Mouse (Mus musculus) limb, embryonic 14.5 days (tissue): ENCODE measurements at regions not wholly inside any gene's neighbourhood (a gene's known extent, or its start where the extent isn't known, plus 50 kb on each side); places are given as distances from the start of the nearest gene placed in this dataset.
A peak's percentile ranks its signal among the peaks of the same experiment; 100 is the strongest.

Experiments
- ATAC-seq: fragments of 200-750 bp; cut with Nextera tagmentation; 2 replicates; pipeline ENCODE4 v1.8.0; 2017; ENCODE audit warnings: low read depth, moderate number of reproducible peaks, moderate TSS enrichment; ENCODE audit not compliant: low FRiP score
- DNase-seq: peaks from one replicate; pipeline ENCODE4 v3.0.0-alpha.2; 2015; ENCODE audit warnings: low spot score
- H3K27ac ChIP-seq: fragments of 300-500 bp; sonication (generic); replicated peaks from 2 replicates; pipeline ENCODE4 v1.5.1; 2014; ENCODE audit warnings: low read depth, mild to moderate bottlenecking, low read length, moderate library complexity, mixed read lengths
- H3K27me3 ChIP-seq: fragments of 300-500 bp; sonication (generic); 2 replicates; pipeline ENCODE4 v1.6.1; 2014; ENCODE audit warnings: low read length, mixed read lengths; ENCODE audit not compliant: control insufficient read depth, insufficient read depth
- H3K36me3 ChIP-seq: fragments of 300-500 bp; sonication (generic); 2 replicates; pipeline ENCODE4 v1.6.1; 2014; ENCODE audit warnings: mild to moderate bottlenecking, low read length, moderate library complexity, mixed read lengths; ENCODE audit not compliant: control insufficient read depth, insufficient read depth
- H3K4me1 ChIP-seq: fragments of 300-500 bp; sonication (generic); 2 replicates; pipeline ENCODE4 v1.6.1; 2014; ENCODE audit warnings: antibody characterized with exemption, low read length, mixed read lengths; ENCODE audit not compliant: control insufficient read depth, insufficient read depth
- H3K4me2 ChIP-seq: fragments of 300-500 bp; sonication (generic); replicated peaks from 2 replicates; pipeline ENCODE4 v1.6.1; 2014; ENCODE audit warnings: low read depth, mild to moderate bottlenecking, low read length, moderate library complexity; ENCODE audit not compliant: severe bottlenecking
- H3K4me3 ChIP-seq: fragments of 300-500 bp; sonication (generic); replicated peaks from 2 replicates; pipeline ENCODE4 v1.5.1; 2014; ENCODE audit warnings: low read length
- H3K9ac ChIP-seq: fragments of 300-500 bp; sonication (generic); 2 replicates; pipeline ENCODE4 v1.6.1; 2014; ENCODE audit warnings: mild to moderate bottlenecking, low read depth, low read length, moderate library complexity; ENCODE audit not compliant: severe bottlenecking
- H3K9me3 ChIP-seq: fragments of 300-500 bp; sonication (generic); 2 replicates; pipeline ENCODE4 v1.6.1; 2016; ENCODE audit warnings: low read length; ENCODE audit not compliant: control insufficient read depth
- POLR2A ChIP-seq: fragments of 200-500 bp; IDR thresholded peaks from 2 replicates; pipeline ENCODE4 v1.8.0; 2012; ENCODE audit warnings: inconsistent platforms, mild to moderate bottlenecking, moderate library complexity, borderline replicate concordance; ENCODE audit not compliant: insufficient read depth, insufficient read length; ENCODE audit errors: extremely low read depth
- WGBS: fragments of 180-500 bp; shearing (Covaris S2); extraction: QIAGEN DNeasy Blood & Tissue Kit; methylation state at CpG from one replicate; pipeline ENCODE4 v1.1.7; 2014; 5-methylcytosine and 5-hydroxymethylcytosine counted together

DNA sequence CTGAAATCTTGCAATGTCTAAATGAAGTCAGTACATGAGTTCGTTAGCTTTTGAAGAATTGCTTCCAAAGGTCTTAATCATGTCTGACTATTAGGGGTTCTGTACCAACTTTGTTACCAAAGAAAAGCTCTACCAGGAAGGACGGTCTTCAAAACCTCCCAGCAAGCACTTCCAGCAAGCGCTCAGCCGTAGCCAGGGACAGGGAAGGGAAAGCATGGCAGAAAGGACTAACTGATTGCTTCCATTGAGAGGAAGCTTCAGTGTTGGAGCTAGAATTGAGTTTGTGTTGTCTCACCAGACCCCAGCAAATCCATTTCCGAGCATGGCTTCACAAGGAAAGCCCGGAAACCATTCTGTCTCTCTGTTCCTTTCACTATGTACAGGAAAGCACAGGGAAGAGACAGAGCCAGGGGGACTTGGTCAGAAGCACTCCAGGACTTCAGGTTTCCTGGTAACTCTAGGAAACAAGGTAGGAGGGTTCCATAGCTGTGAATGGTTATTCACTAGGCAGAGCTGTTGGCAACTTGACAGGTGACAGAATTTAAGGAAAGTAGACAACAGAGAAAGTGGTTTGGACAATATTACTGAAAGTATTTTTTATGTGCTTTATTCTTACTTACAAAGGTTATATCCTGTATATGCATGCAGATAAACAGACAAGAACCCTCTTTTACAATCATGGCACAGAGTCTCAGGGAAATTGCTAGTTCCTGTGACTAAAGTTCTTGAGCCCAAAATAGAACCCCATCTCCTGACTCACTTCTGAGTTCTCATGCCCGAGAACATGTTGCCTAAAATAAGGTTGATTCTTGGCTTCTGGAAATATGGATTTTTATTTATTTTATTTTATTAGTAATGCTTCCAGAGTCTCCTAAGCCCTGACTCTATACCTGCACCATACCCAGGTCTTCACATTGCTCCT lies 151.5 kb upstream of the Dnajc19 start:
- no peak overlapping the region for H3K27ac ChIP-seq
- peaks cover 3% of the 10 kb centered on the region for H3K27me3 ChIP-seq
- H3K36me3 ChIP-seq, result no peaks in the 10 kb centered on the region
- H3K4me3 ChIP-seq, result no peak overlapping the region
- no peak for ATAC-seq
- no peaks in the 10 kb centered on the region for H3K4me1 ChIP-seq
- 80% methylated on average over 7 of the region's 7 CpGs for WGBS
- H3K9me3 ChIP-seq, result no peaks in the 10 kb centered on the region
- DNase-seq, result no peak
- H3K9ac ChIP-seq, result no peak overlapping the region
- no peak overlapping the region for H3K4me2 ChIP-seq
- no peak for TF ChIP-seq POLR2A

DNA sequence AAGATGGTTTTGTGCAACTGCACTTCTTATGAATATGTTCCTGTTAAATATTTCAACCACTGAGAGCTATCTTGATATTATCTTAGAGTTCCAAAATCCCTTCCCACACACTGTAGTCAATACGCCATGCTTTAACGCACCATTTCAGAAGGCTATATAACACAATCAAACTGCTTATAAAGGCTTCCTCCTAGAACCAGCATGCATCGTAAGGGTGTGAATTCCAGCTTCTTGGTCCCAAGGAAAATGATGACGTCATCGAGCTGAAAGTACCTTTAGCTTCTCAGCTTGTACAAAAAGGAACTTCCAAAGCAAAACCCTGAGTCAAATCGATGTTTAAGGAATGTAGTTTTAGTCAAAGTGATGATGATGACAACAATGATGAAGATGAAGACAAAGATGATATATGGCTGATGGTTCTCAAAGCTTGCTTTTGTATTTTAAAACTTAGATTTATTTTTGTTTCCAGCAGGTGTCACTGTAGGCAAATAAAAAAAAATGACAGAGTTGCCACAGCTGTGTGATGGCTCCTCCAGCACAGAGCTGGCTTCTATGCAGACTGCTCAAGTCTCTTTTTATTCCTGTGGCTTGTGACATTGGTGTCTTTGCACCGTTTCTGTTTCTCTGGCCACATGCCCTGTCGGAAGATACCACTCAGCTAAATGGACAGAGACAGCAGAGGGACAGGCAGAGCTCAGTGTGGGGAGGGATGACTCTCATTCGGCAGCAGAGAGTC lies 150.6 kb upstream of the Dnajc19 start:
- no peak overlapping the region for H3K4me2 ChIP-seq
- no peak overlapping the region for H3K27ac ChIP-seq
- H3K36me3 ChIP-seq, result no peaks in the 10 kb centered on the region
- no peak for TF ChIP-seq POLR2A
- ATAC-seq, result no peak
- H3K9me3 ChIP-seq, result no peaks in the 10 kb centered on the region
- 62% methylated on average over 9 of the region's 9 CpGs for WGBS
- H3K9ac ChIP-seq, result no peak overlapping the region
- DNase-seq, result peak; percentile 32
- H3K4me3 ChIP-seq, result no peak overlapping the region
- no peaks in the 10 kb centered on the region for H3K4me1 ChIP-seq
- H3K27me3 ChIP-seq, result peaks cover 3% of the 10 kb centered on the region

- no peak overlapping the region for H3K4me3 ChIP-seq
- WGBS, result 84% methylated on average over 10 of the region's 10 CpGs
- ATAC-seq, result no peak
- H3K36me3 ChIP-seq, result no peaks in the 10 kb centered on the region
- no peak overlapping the region for H3K4me2 ChIP-seq
- no peak for TF ChIP-seq POLR2A
- DNase-seq, result no peak
- no peaks in the 10 kb centered on the region for H3K27me3 ChIP-seq
- H3K9me3 ChIP-seq, result no peaks in the 10 kb centered on the region
- no peak overlapping the region for H3K27ac ChIP-seq
- H3K4me1 ChIP-seq, result no peaks in the 10 kb centered on the region
- H3K9ac ChIP-seq, result no peak overlapping the region
Measured at GRCm38 (mm10) chr3:34222291-34222690, 141.2 kb upstream of the Dnajc19 start.

DNA sequence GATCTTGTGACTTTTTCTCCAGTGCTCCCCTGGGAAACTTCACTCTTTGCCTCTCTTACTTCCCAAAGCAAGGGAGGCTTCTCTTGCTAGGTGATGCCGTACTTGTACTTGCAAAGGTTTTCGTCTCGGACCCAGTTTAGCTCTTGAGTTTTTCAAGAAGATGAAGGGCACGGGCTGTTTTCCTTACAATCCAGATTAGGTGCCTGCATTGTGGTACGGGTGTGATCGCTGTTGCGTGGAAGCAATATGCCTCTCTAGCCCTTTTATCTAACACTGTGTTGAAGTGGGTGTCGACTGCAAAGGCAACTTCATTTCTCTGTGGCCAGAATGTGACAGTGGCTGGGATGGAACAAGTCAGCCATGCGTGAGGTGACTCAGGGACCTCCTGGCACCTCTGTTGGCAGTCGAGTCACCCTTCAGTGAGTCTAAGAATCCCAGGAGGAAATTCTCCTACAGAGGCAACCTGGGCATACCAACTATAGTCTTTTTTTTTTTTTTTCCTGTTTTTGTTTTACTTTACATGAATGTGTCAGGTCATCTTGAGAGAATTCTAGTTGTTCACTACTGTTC lies 138.7 kb upstream of the Dnajc19 start:
- Histone ChIP-seq H3K9ac (no peak overlapping the region), H3K27me3 (no peaks in the 10 kb centered on the region), H3K9me3 (no peaks in the 10 kb centered on the region), H3K27ac (no peak overlapping the region), H3K4me1 (no peaks in the 10 kb centered on the region), H3K4me3 (no peak overlapping the region), H3K4me2 (no peak overlapping the region), H3K36me3 (no peaks in the 10 kb centered on the region)
- no peak for ATAC-seq
- TF ChIP-seq POLR2A, result no peak
- DNase-seq, result no peak
- 86% methylated on average over 10 of the region's 10 CpGs for WGBS

DNA sequence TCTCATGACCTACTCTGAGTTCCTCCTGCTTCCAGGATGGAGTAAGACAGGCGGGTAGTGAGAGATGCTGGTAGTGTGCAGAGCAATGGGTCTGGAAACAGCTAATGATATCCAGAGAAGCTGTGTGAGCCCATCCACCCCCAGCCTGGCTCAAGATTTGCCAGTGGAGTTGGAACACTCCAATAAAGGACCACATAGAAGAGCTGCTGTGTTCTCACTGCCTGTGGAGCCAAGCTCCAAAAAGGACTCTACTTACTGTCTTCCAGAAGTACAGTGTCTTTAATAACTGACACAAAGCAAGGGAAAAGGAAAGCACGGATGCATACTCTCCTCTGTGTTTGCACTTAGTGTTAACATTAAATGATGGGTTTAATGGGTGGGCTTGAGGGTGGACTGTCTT lies 138.0 kb upstream of the Dnajc19 start:
- WGBS, result 75% methylated on average over 2 of the region's 2 CpGs
- Histone ChIP-seq H3K4me3 (no peak overlapping the region), H3K4me2 (no peak overlapping the region), H3K4me1 (no peaks in the 10 kb centered on the region), H3K9me3 (no peaks in the 10 kb centered on the region), H3K9ac (no peak overlapping the region), H3K27ac (no peak overlapping the region), H3K36me3 (no peaks in the 10 kb centered on the region), H3K27me3 (no peaks in the 10 kb centered on the region)
- ATAC-seq, result no peak
- DNase-seq, result no peak
- no peak for TF ChIP-seq POLR2A
